Mouse (Mus musculus) adrenal gland, adult (tissue): ENCODE measurements around the gene Ssc4d.
A peak's percentile ranks its signal among the peaks of the same experiment; 100 is the strongest.

Experiments
- DNase-seq, 2 experiments: peaks; one replicate each; pipeline ENCODE4 v3.0.0; 2022 to 2023; ENCODE audit warnings: low spot score in 1 of 2; ENCODE audit not compliant: inconsistent age in 2 of 2

Ssc4d gene

GRCm38 (mm10) chr5:135974365-135974764, at the start of gene Ssc4d:
Gene Ssc4d (minus strand): TSS chr5:135974531.
- DNase-seq = peak in 1 of 2 experiments; percentile 64

- DNase-seq = peak in 1 of 2 experiments; percentile 54
Measured at GRCm38 (mm10) chr5:136019907-136020306, 45.6 kb upstream of the Ssc4d start.

- no peak for DNase-seq
Measured at GRCm38 (mm10) chr5:136018726-136019125, 44.4 kb upstream of the Ssc4d start.

GRCm38 (mm10) chr5:136017262-136017661, 42.9 kb upstream of the Ssc4d start:
- DNase-seq = no peak

- DNase-seq = peak; percentile 53 to 83
Measured at GRCm38 (mm10) chr5:136016014-136016876, 41.9 kb upstream of the Ssc4d start.

- DNase-seq = peak in 1 of 2 experiments; percentile 57
Measured at GRCm38 (mm10) chr5:136015586-136015985, 41.3 kb upstream of the Ssc4d start.

GRCm38 (mm10) chr5:136014877-136015276, 40.5 kb upstream of the Ssc4d start:
- DNase-seq = peak; percentile 33 to 52

GRCm38 (mm10) chr5:136007745-136008144, 33.4 kb upstream of the Ssc4d start:
- DNase-seq = peak; percentile 40 to 64

GRCm38 (mm10) chr5:136004537-136004936, 30.2 kb upstream of the Ssc4d start:
- no peak for DNase-seq

- no peak for DNase-seq
Measured at GRCm38 (mm10) chr5:136002751-136003151, 28.4 kb upstream of the Ssc4d start.

- no peak for DNase-seq
Measured at GRCm38 (mm10) chr5:136002325-136002724, 28.0 kb upstream of the Ssc4d start.

GRCm38 (mm10) chr5:136001222-136001621, 26.9 kb upstream of the Ssc4d start:
- no peak for DNase-seq

- peak in 1 of 2 experiments; percentile 63 for DNase-seq
Measured at GRCm38 (mm10) chr5:135996162-135996561, 21.8 kb upstream of the Ssc4d start.

- DNase-seq = peak; percentile 91 to 96
Measured at GRCm38 (mm10) chr5:135994725-135995687, 20.7 kb upstream of the Ssc4d start, which contains the start of gene Dtx2. Gene Dtx2 (plus strand): TSS chr5:135994800.

- no peak for DNase-seq
Measured at GRCm38 (mm10) chr5:135994335-135994724, 20.0 kb upstream of the Ssc4d start.

GRCm38 (mm10) chr5:135993381-135993965, 19.1 kb upstream of the Ssc4d start:
- no peak for DNase-seq

GRCm38 (mm10) chr5:135990601-135991000, 16.3 kb upstream of the Ssc4d start:
- no peak for DNase-seq

- DNase-seq = peak in 1 of 2 experiments; percentile 69
Measured at GRCm38 (mm10) chr5:135987248-135987647, 12.9 kb upstream of the Ssc4d start.

- no peak for DNase-seq
Measured at GRCm38 (mm10) chr5:135984546-135985044, 10.3 kb upstream of the Ssc4d start.

GRCm38 (mm10) chr5:135982398-135982797, 8.1 kb upstream of the Ssc4d start:
- peak; percentile 61 to 85 for DNase-seq

GRCm38 (mm10) chr5:135979904-135980303, 5.6 kb upstream of the Ssc4d start, which contains the start of gene Zp3:
Gene Zp3 (plus strand): TSS chr5:135980099.
- DNase-seq = no peak
